Mouse (Mus musculus): Measurements from ENCODE around the gene Cend1.

DNA sequence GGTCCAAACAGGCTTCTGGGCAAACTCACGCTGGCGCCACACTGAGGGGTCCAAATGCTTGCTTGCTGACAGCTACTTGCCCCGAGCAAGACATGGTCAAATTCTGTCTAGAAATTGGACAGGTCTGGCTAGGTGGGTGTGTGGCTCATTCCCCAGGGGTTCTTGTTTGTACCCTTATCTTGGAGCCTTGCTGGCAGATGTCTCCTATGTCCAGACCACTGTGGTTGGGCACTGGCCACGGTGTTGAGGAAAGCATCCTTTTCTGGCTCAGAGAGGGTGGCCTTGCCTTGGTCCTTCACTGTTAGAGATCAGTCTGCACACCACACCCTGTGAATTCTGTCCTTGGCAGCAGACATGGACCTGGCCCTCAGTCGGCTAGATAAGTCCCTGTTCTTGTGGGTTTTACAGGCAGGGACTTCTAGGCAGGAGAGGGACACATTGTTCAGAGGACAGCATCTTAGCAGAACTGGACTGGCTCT is 49.0 kb upstream of the Cend1 start:
- TF ChIP-seq CTCF (IDR thresholded peaks at IDR 0.05; ENCODE audit: borderline replicate concordance, insufficient read depth, low read length) (no peak), POLR2A (IDR thresholded peaks at IDR 0.05; ENCODE audit: low read depth, low read length) (no peak)
